Mouse (Mus musculus) liver, postnatal 0 days (tissue): Measurements from ENCODE around the gene Arhgap23. TPM values are rescaled to one million over a fixed set of nuclear protein-coding genes. Genes with fewer than 3 reads are reported as not detected.

Source experiments
- ATAC-seq: fragments of 200-750 bp; cut with Nextera tagmentation; 2 replicates; pipeline ENCODE4 v1.8.0; 2017; ENCODE audit warnings: mild to moderate bottlenecking, moderate library complexity
- DNase-seq: peaks from one replicate; pipeline ENCODE4 v3.0.0-alpha.2; 2016
- H3K27ac ChIP-seq: fragments of 300-500 bp; sonication (generic); 2 replicates; pipeline ENCODE4 v1.5.1; 2014; ENCODE audit warnings: antibody characterized with exemption, moderate library complexity, mild to moderate bottlenecking, low read depth
- H3K27me3 ChIP-seq: fragments of 300-500 bp; sonication (generic); 2 replicates; pipeline ENCODE4 v1.6.1; 2014; ENCODE audit warnings: low read length, control low read depth, mixed read lengths; ENCODE audit not compliant: insufficient read depth
- H3K36me3 ChIP-seq: fragments of 300-500 bp; sonication (generic); replicated peaks from 2 replicates; pipeline ENCODE4 v1.6.1; 2014; ENCODE audit warnings: mild to moderate bottlenecking, control low read depth, low read length, moderate library complexity, mixed read lengths; ENCODE audit not compliant: insufficient read depth
- H3K4me1 ChIP-seq: fragments of 300-500 bp; sonication (generic); 2 replicates; pipeline ENCODE4 v1.6.1; 2014; ENCODE audit warnings: antibody characterized with exemption, mild to moderate bottlenecking, control low read depth; ENCODE audit not compliant: insufficient read depth
- H3K4me2 ChIP-seq: fragments of 300-500 bp; sonication (generic); 2 replicates; pipeline ENCODE4 v1.6.1; 2014; ENCODE audit warnings: low read depth, mild to moderate bottlenecking, low read length, moderate library complexity, mixed read lengths
- H3K4me3 ChIP-seq: fragments of 300-500 bp; sonication (generic); 2 replicates; pipeline ENCODE4 v1.5.1; 2014; ENCODE audit warnings: low read depth, low read length
- H3K9ac ChIP-seq: fragments of 300-500 bp; sonication (generic); replicated peaks from 2 replicates; pipeline ENCODE4 v1.6.1; 2014; ENCODE audit warnings: mild to moderate bottlenecking, moderate library complexity
- H3K9me3 ChIP-seq: fragments of 300-500 bp; sonication (generic); 2 replicates; pipeline ENCODE4 v1.6.1; 2016; ENCODE audit warnings: mild to moderate bottlenecking, control low read depth, low read length, mixed read lengths
- CTCF ChIP-seq: sonication (generic); IDR thresholded peaks from 2 replicates; pipeline ENCODE4 v1.5.1; 2016; ENCODE audit warnings: antibody characterized with exemption, low read depth
- EP300 ChIP-seq: IDR thresholded peaks from 2 replicates; pipeline ENCODE4 v1.6.1; 2016; ENCODE audit warnings: antibody characterized with exemption, low read depth, mild to moderate bottlenecking
- WGBS: fragments of 180-500 bp; shearing (Covaris S2); extraction: QIAGEN DNeasy Blood & Tissue Kit; methylation state at CpG from one replicate; pipeline ENCODE4 v1.1.7; 2014; ENCODE audit not compliant: insufficient replicate concordance; 5-methylcytosine and 5-hydroxymethylcytosine counted together
- polyA plus RNA-seq: library from polyadenylated mRNA; unstranded; fragments of >200 nt; fragmentation: Nextera tagmentation; extraction: Ambion mirVana; gene quantifications from 2 replicates; pipeline ENCODE4 v1.2.1, GENCODE M21; 2015

Gene Arhgap23
- polyA plus RNA-seq, 1 experiment from 2014 or later = 5.7 TPM

- Histone ChIP-seq H3K9ac (no peak overlapping the region; the same call in 1 of the 2 replicates), H3K9me3 (no peaks in the 10 kb centered on the region), H3K27me3 (peaks cover 60% of the 10 kb centered on the region), H3K4me1 (peaks cover 13% of the 10 kb centered on the region), H3K36me3 (no peaks in the 10 kb centered on the region), H3K4me2 (peak overlapping the region; percentile 84), H3K27ac (peak overlapping the region; percentile 7; the same call in 1 of the 2 replicates), H3K4me3 (peak overlapping the region; percentile 49)
- TF ChIP-seq EP300 (no peak), CTCF (peak; percentile 98)
- DNase-seq (peak; percentile 91), ATAC-seq (peak; percentile 79)
- WGBS = 7% methylated on average over 46 of the region's 46 CpGs
Observed at GRCm38 (mm10) chr11:97531381-97532260, 116.3 kb downstream of the Arhgap23 start.

- Histone ChIP-seq H3K4me2 (peak overlapping the region; percentile 84), H3K4me3 (0 out of 2 replicates have a peak overlapping the region, but pooled peaks have one; percentile 49), H3K27me3 (peaks cover 67% of the 10 kb centered on the region), H3K36me3 (no peaks in the 10 kb centered on the region), H3K9ac (no peak overlapping the region), H3K4me1 (peaks cover 19% of the 10 kb centered on the region), H3K9me3 (no peaks in the 10 kb centered on the region), H3K27ac (no peak overlapping the region)
- no peak for ATAC-seq
- DNase-seq = no peak
- TF ChIP-seq EP300 = no peak
- WGBS = 15% methylated on average over 8 of the region's 8 CpGs
Observed at GRCm38 (mm10) chr11:97532354-97532753, 117.0 kb downstream of the Arhgap23 start.

GRCm38 (mm10) chr11:97532950-97533582 lies 117.7 kb downstream of the Arhgap23 start:
- WGBS = 2% methylated on average over 18 of the region's 20 CpGs
- H3K9ac ChIP-seq = no peak overlapping the region
- H3K4me2 ChIP-seq = peak overlapping the region; percentile 53
- H3K27ac ChIP-seq = no peak overlapping the region
- peak; percentile 65 for DNase-seq
- no peaks in the 10 kb centered on the region for H3K9me3 ChIP-seq
- H3K36me3 ChIP-seq = no peaks in the 10 kb centered on the region
- ATAC-seq = 0 out of 2 replicates have a peak, but pooled peaks have one; percentile 6
- H3K27me3 ChIP-seq = peaks cover 74% of the 10 kb centered on the region
- no peak for TF ChIP-seq CTCF
- no peak for TF ChIP-seq EP300
- peaks cover 19% of the 10 kb centered on the region for H3K4me1 ChIP-seq
- no peak overlapping the region for H3K4me3 ChIP-seq

- Histone ChIP-seq H3K9ac (no peak overlapping the region), H3K4me1 (peaks cover 19% of the 10 kb centered on the region), H3K4me3 (no peak overlapping the region), H3K27ac (no peak overlapping the region), H3K36me3 (no peaks in the 10 kb centered on the region), H3K4me2 (no peak overlapping the region), H3K27me3 (peaks cover 76% of the 10 kb centered on the region), H3K9me3 (no peaks in the 10 kb centered on the region)
- ATAC-seq (no peak), DNase-seq (no peak)
- 22% methylated on average over 7 of the region's 7 CpGs for WGBS
- TF ChIP-seq CTCF (no peak), EP300 (no peak)
Observed at GRCm38 (mm10) chr11:97533653-97534052, 118.3 kb downstream of the Arhgap23 start.

GRCm38 (mm10) chr11:97534442-97535307 lies 119.3 kb downstream of the Arhgap23 start:
- TF ChIP-seq EP300 (no peak), CTCF (no peak)
- WGBS = 3% methylated on average over 85 of the region's 95 CpGs
- Histone ChIP-seq H3K4me3 (0 out of 2 replicates have a peak overlapping the region, but pooled peaks have one; percentile 3), H3K9ac (no peak overlapping the region), H3K27ac (no peak overlapping the region), H3K4me1 (peaks cover 19% of the 10 kb centered on the region), H3K4me2 (no peak overlapping the region), H3K27me3 (peaks cover 80% of the 10 kb centered on the region), H3K36me3 (no peaks in the 10 kb centered on the region), H3K9me3 (no peaks in the 10 kb centered on the region)
- DNase-seq (peak; percentile 28), ATAC-seq (no peak)

GRCm38 (mm10) chr11:97535308-97535630 lies 119.9 kb downstream of the Arhgap23 start:
- DNase-seq (no peak), ATAC-seq (no peak)
- H3K4me3 ChIP-seq = no peak overlapping the region
- H3K27me3 ChIP-seq = peaks cover 79% of the 10 kb centered on the region
- H3K9ac ChIP-seq = no peak overlapping the region
- H3K9me3 ChIP-seq = no peaks in the 10 kb centered on the region
- H3K36me3 ChIP-seq = no peaks in the 10 kb centered on the region
- WGBS = 16% methylated on average over 5 of the region's 5 CpGs
- no peak overlapping the region for H3K27ac ChIP-seq
- peaks cover 19% of the 10 kb centered on the region for H3K4me1 ChIP-seq
- no peak overlapping the region for H3K4me2 ChIP-seq
- TF ChIP-seq CTCF (no peak), EP300 (no peak)
